Mouse (Mus musculus) central nervous system, embryonic 14 days (tissue): ENCODE data around the gene Cebpzos. TPM values are rescaled to one million over a fixed set of nuclear protein-coding genes. Genes with fewer than 3 reads are reported as not detected.

Source experiments
- polyA plus RNA-seq: library from polyadenylated mRNA; depleted of rRNA; stranded (reverse); fragments of >200 nt; gene quantifications from 2 replicates; pipeline ENCODE4 v1.2.3, GENCODE M21; 2012; rRNA removed

Cebpzos gene
- polyA plus RNA-seq, result 45.3 and 49.8 TPM in 2 replicates

GRCm38 (mm10) chr17:78916369-78916813 is at the start of gene Cebpzos:
Cebpzos (plus strand) TSS chr17:78916500.

GRCm38 (mm10) chr17:78882401-78883112 is 33.7 kb upstream of the Cebpzos start, which contains the start of gene Eif2ak2:
Eif2ak2 (minus strand) TSS chr17:78882573.

GRCm38 (mm10) chr17:78906892-78907291 is 9.4 kb upstream of the Cebpzos start, which contains the start of gene Sult6b1:
Sult6b1 (minus strand) TSS chr17:78906992.

GRCm38 (mm10) chr17:78936466-78937228 is 20.3 kb downstream of the Cebpzos start, which contains the start of the genes Cebpz and Ndufaf7:
Cebpz (minus strand) TSS chr17:78937066.
Ndufaf7 (plus strand) TSS chr17:78937136.

Other genes with a start within 250 kb of the Cebpzos start
- 9.8 and 10.3 TPM in 2 replicates for gene Strn, start 179.3 kb upstream of the Cebpzos start, polyA plus RNA-seq
- gene Heatr5b, start 81.1 kb upstream of the Cebpzos start, polyA plus RNA-seq, result 31.1 and 33.2 TPM in 2 replicates
- 31.1 and 31.5 TPM in 2 replicates for gene Gpatch11, start 80.9 kb upstream of the Cebpzos start, polyA plus RNA-seq
- gene Eif2ak2, start 33.9 kb upstream of the Cebpzos start, polyA plus RNA-seq, result 3.0 and 3.7 TPM in 2 replicates
- gene Sult6b1, start 9.5 kb upstream of the Cebpzos start, polyA plus RNA-seq, result 0.07 and 0.10 TPM in 2 replicates
- gene Cebpz, start 20.6 kb downstream of the Cebpzos start, polyA plus RNA-seq, result 25.5 and 25.7 TPM in 2 replicates
- gene Ndufaf7, start 20.6 kb downstream of the Cebpzos start, polyA plus RNA-seq, result 31.7 and 32.6 TPM in 2 replicates
- 25.7 and 27.8 TPM in 2 replicates for gene Prkd3, start 104.3 kb downstream of the Cebpzos start, polyA plus RNA-seq
- gene Qpct, start 135.4 kb downstream of the Cebpzos start, polyA plus RNA-seq, result 7.2 and 7.5 TPM in 2 replicates